Mouse (Mus musculus): ENCODE results near the gene Omd. TPM values are rescaled to one million over a fixed set of nuclear protein-coding genes. Genes with fewer than 3 reads are reported as not detected.
A peak's percentile ranks its signal among the peaks of the same experiment; 100 is the strongest.

Omd gene
- polyA plus RNA-seq, 1 experiment from 2014 or later: 1.1 TPM

DNA sequence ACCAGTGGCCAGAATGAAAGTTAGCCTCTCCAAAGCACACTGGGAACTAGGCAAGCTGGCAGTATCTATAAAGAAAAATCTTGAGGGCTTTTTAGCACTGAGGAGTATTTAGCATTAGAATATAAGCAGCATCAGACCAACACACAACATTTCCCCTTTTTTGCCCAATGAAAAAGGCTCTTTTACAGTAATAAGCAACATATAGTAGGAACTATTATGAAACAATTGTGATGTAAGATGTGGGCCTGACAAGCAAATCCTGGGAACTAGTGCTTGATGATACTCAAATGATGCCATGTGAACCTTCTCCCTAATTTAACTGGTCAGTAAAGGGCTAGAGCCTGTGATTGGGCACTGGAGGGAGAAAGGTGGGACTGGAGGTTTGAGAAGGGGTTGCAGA lies 45.9 kb downstream of the Omd start:
- H3K27ac ChIP-seq (ENCODE audit: low read depth, low read length): no peak overlapping the region
- no peaks in the 10 kb centered on the region for H3K27me3 ChIP-seq (replicated peaks; ENCODE audit: control insufficient read depth, insufficient read depth, low read length)
- H3K9ac ChIP-seq (ENCODE audit: low read depth, low read length): no peak overlapping the region
- no peaks in the 10 kb centered on the region for H3K36me3 ChIP-seq (ENCODE audit: control insufficient read depth, insufficient read depth, low read length)
- DNase-seq (ENCODE audit: low spot score): no peak
- no peak overlapping the region for H3K4me2 ChIP-seq
- no peak overlapping the region for H3K4me3 ChIP-seq (ENCODE audit: low read depth, low read length)
- H3K9me3 ChIP-seq (ENCODE audit: control insufficient read depth, low read length): no peaks in the 10 kb centered on the region
- H3K4me1 ChIP-seq (replicated peaks; ENCODE audit: control insufficient read depth, insufficient read depth, low read length): no peaks in the 10 kb centered on the region
- ATAC-seq (replicated peaks; ENCODE audit: low FRiP score): no peak

DNA sequence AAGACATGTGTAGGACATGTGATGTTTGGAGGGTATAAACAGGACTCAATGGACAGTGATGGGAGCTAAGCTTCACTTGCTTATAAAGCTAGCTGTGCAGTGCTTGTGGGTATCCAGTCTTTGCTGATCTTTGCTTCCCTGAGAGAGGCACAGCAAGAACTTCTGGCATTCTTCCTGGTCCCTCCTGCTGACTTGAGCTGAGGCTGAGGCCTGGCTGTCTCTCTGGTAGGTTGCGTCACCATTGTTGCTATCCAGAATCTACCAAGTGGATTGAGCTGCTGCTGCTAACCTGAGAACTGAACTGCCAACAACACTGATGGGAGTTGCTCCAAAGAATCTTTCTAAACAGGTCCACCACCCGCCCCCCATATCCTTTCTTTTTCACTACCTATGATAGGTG lies 46.8 kb downstream of the Omd start:
- Histone ChIP-seq H3K9ac (ENCODE audit: low read depth, low read length) (no peak overlapping the region), H3K4me1 (replicated peaks; ENCODE audit: control insufficient read depth, insufficient read depth, low read length) (no peaks in the 10 kb centered on the region), H3K9me3 (ENCODE audit: control insufficient read depth, low read length) (no peaks in the 10 kb centered on the region), H3K36me3 (ENCODE audit: control insufficient read depth, insufficient read depth, low read length) (no peaks in the 10 kb centered on the region), H3K27ac (ENCODE audit: low read depth, low read length) (no peak overlapping the region), H3K4me2 (no peak overlapping the region), H3K27me3 (replicated peaks; ENCODE audit: control insufficient read depth, insufficient read depth, low read length) (no peaks in the 10 kb centered on the region), H3K4me3 (ENCODE audit: low read depth, low read length) (no peak overlapping the region)
- ATAC-seq (replicated peaks; ENCODE audit: low FRiP score) (no peak), DNase-seq (ENCODE audit: low spot score) (no peak)
- 91% methylated on average over 2 of the region's 2 CpGs for WGBS

GRCm38 (mm10) chr13:49639965-49640364 lies 57.7 kb downstream of the Omd start:
- no peak for DNase-seq (ENCODE audit: low spot score)

More at GRCm38 (mm10) chr13:49639965-49640364, 57.7 kb downstream of the Omd start:
- Histone ChIP-seq H3K4me2 (no peak overlapping the region), H3K4me1 (replicated peaks; ENCODE audit: control insufficient read depth, insufficient read depth, low read length) (peaks cover 3% of the 10 kb centered on the region), H3K9me3 (ENCODE audit: control insufficient read depth, low read length) (no peaks in the 10 kb centered on the region), H3K36me3 (ENCODE audit: control insufficient read depth, insufficient read depth, low read length) (no peaks in the 10 kb centered on the region; the same call in 1 of the 2 replicates), H3K27ac (ENCODE audit: low read depth, low read length) (peak overlapping the region; percentile 53), H3K4me3 (ENCODE audit: low read depth, low read length) (no peak overlapping the region), H3K9ac (ENCODE audit: low read depth, low read length) (no peak overlapping the region), H3K27me3 (replicated peaks; ENCODE audit: control insufficient read depth, insufficient read depth, low read length) (no peaks in the 10 kb centered on the region)
- 61% methylated on average over 2 of the region's 2 CpGs for WGBS
- peak; percentile 95 for ATAC-seq (replicated peaks; ENCODE audit: low FRiP score)

Other genes with a start within 250 kb of the Omd start
- 22.6 TPM in 2 replicates for gene Bicd2, start 240.9 kb upstream of the Omd start, polyA plus RNA-seq (2014; fragmentation: Nextera tagmentation; extraction: Ambion mirVana)
- 19.0 and 23.7 TPM in 2 replicates for gene Ippk, start 161.2 kb upstream of the Omd start, polyA plus RNA-seq (2014; fragmentation: Nextera tagmentation; extraction: Ambion mirVana)
- gene Tes3-ps, start 89.1 kb upstream of the Omd start, polyA plus RNA-seq (2014; fragmentation: Nextera tagmentation; extraction: Ambion mirVana): 1.2 and 1.7 TPM in 2 replicates
- 0.44 and 0.56 TPM in 2 replicates for gene Ecm2, start 77.7 kb upstream of the Omd start, polyA plus RNA-seq (2014; fragmentation: Nextera tagmentation; extraction: Ambion mirVana)
- gene Aspn, start 38.0 kb upstream of the Omd start, polyA plus RNA-seq (2014; fragmentation: Nextera tagmentation; extraction: Ambion mirVana): 0.27 and 0.45 TPM in 2 replicates
- 1.2 and 2.2 TPM in 2 replicates for gene Ogn, start 25.6 kb downstream of the Omd start, polyA plus RNA-seq (2014; fragmentation: Nextera tagmentation; extraction: Ambion mirVana)
- gene Cenpp, start 70.3 kb downstream of the Omd start, polyA plus RNA-seq (2014; fragmentation: Nextera tagmentation; extraction: Ambion mirVana): 38.5 and 43.4 TPM in 2 replicates
- gene Nol8, start 70.6 kb downstream of the Omd start, polyA plus RNA-seq (2014; fragmentation: Nextera tagmentation; extraction: Ambion mirVana): 22.6 and 23.6 TPM in 2 replicates
- 142 and 161 TPM in 2 replicates for gene Iars, start 99.6 kb downstream of the Omd start, polyA plus RNA-seq (2014; fragmentation: Nextera tagmentation; extraction: Ambion mirVana)
- 0.14 TPM in 1 of 2 replicates, not detected in the other for gene Gm30302, start 216.5 kb downstream of the Omd start, polyA plus RNA-seq (2014; fragmentation: Nextera tagmentation; extraction: Ambion mirVana)

Data from liver, embryonic 11.5 days (tissue).